Mouse (Mus musculus) B cell, adult 62 days (primary cell): Measurements from ENCODE around the gene Slc44a2. TPM values are rescaled to one million over a fixed set of nuclear protein-coding genes. Genes with fewer than 3 reads are reported as not detected.

Source experiments
- total RNA-seq: library from RNA; stranded (reverse); gene quantifications from 4 replicates; pipeline ENCODE4 v1.2.4, GENCODE M21; 2023

The Slc44a2 gene
- total RNA-seq = 311 to 326 TPM (median 324 TPM) in 4 replicates

DNA sequence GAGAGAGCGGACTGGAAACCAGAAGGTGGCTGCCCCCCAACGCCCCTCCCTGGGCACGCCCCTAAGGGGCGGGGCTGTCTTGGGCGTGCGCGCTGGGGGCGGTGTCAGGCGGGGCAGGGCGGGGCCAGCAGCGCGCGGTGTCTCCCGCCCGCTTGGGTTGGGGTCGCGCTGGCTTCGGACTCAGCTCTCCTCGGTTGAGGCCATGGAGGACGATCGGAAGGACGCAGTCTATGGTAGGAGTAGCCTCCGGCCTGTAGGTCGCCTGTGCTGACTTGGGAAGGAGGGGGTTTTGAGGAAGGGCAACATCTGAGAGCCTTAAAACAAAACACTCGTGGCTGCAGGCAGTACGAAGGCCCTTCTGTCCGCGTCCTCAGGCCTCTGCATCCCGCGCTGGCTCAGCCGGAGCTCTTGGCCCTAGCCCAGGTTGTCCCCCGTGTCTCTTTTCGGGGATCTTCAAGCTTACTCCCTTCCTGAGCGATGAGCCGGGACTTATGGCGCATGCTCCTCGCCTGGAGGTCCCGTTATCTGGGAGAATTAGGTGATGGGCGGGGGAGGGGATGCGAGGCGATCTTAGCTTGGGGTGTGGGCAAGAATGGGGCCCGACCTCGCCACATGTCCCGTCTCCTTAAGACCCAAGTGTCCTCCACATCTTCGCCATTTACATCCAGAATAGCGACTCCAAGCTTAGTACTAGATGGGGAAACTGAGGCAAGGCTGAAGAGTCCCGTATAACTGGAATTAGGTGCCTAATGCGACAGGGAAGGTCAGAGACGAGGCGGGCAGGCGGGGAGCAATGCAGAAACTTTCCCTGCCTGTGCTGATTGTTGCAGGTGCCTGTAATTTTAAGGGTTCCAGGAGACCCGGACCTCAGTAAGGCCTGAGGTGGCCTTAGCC is at the start of gene Slc44a2:
Gene Slc44a2 (plus strand): TSS at position 80 of the 894 bp plus-strand sequence.

DNA sequence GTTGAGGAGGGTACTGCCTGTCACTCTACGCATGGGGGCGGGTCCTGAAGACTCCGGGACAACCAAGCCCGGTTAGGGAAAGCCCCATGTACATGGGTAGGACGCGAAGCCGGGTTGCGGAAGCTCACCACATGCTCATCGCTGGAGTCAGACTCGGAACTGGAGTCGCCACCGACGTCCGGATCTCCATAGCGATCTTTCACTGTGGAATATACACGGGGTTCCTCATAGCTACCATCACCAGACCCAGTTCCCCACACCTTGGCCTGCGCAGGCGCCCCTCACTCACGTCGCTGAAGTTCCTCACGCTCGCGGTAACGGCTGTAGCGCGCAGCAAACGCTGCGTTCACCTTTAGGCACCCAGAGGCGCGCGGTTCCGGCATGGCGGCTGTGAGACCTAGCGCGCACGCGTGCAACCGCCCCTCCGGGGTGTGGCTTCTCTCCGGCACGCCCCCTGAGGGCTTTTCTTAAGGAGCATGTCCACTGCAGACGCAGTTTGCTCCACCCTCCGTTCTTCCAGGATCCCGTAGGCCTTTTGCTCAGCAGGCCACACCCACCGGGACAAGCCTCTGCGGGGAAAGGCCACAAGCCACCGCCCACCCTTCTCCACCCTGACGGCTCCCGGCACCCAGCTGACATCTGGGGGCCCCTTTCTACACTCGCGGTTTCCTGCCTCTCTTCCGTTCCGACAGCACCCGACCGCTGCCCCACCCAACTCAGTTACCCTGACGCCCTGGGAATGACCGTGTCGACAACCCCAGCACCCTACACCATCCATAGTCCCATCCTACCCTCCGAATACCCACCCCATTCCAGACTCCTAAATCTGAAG is 32.7 kb upstream of the Slc44a2 start, which contains the start of gene Kri1:
Gene Kri1 (minus strand): TSS at position 399 of the 832 bp plus-strand sequence.

DNA sequence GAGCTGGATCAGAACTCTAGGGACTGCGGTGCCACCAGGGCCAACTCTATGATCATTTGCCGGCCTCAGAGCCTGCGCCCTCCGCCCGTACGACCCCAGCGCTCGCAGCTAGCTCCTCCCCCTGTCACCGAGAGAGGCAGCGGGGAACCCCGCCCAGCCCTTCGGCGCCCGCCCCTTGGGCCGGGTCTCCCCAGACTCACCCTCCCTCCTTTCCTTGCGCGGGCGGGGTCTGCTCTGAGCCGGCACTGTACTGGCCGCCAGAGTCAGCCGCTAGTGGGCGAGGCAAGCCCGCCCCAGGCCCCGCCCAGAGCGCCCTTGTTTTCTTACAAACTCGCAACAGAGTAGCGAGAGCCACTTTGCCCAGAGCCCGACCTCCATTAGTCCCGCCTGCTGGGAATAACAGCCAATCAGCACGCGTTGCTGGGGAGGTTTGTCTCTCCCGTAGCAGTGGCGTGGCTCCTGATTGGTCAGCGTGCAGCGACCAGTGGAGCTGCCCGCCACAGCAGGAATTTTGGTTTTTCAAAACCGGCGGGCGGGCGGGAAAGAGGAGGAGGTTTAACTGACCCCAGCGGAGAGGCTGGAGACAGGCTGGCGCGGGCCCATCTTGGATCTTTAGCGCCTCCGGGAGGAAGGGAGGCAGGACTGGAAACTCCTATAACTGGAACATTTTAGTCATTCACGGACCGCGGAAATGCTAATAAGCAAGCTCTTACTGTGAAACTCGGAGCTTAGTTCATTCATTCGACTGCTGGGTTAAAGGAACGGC is 29.3 kb upstream of the Slc44a2 start, which contains the start of gene Cdkn2d:
Gene Cdkn2d (minus strand): TSS at position 386 of the 766 bp plus-strand sequence.

DNA sequence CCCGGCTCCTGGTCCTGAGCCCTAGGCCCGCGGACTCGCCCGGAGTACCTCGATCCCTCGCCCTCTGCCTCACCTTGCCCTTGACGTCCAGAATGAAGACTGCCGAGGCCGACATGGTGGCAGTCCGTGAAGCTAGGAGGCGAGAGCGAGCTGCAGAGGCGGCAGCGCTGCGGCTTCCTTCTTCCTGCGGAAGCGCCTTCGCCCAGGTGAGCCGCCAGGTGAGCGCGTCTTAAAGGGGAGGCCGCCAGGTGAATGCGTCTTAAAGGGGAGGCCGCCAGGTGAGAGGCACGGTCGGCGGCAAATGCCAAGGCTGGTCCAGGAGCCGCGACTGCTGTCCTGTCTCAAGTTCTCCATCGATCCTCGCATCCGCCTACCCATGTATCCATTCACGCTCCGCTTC is 8.4 kb upstream of the Slc44a2 start, which contains the start of gene Ap1m2:
Gene Ap1m2 (minus strand): TSS at position 204 of the 400 bp plus-strand sequence.

DNA sequence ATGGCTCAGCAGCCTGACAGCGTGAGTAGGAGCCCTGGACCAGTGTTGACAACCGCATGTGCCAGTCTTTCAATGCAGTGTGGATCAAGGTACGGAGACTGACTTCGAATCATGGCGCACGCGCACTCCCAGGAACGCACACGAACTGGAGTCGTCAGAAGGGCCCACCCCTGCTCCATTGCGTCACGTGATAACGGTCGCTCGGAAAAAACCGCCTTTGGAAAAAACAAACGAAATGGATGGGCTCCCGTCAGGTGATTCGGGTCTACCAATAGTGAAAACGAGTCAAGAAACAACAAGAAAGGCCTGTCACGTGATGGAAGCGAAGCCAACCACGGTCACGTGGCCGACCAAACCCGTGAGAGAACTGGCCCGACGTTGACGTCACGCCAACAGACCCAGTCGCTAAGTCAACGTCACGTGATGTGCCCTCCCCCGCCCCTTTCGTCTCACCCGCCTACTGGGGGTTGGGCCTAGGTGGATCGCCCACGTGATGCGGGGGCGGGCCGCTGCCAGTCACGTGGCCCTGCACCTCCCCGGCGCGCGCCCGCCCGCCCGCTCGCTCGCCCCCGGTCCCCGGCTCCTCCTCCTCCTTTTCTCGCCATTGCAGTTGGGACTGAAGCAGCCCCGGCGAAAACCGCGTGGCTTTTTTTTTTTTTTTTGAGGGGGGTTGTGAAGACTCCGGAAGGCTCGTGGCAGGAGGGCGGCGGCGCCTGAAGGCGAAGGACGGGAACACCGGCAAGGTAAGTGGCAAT is 47.0 kb downstream of the Slc44a2 start, which contains the start of gene Ilf3:
Gene Ilf3 (plus strand): TSS at position 515 of the 755 bp plus-strand sequence.

Other genes with a start within 250 kb of the Slc44a2 start
- 1.3 to 1.9 TPM (median 1.6 TPM) in 4 replicates for gene Gm49373, start 247.6 kb upstream of the Slc44a2 start, total RNA-seq
- 20.9 to 28.2 TPM (median 25.9 TPM) in 4 replicates for gene Fdx1l, start 247.1 kb upstream of the Slc44a2 start, total RNA-seq
- gene Gm38431, start 228.7 kb upstream of the Slc44a2 start, total RNA-seq = 9.4 to 13.1 TPM (median 9.8 TPM) in 4 replicates
- gene Raver1, start 228.7 kb upstream of the Slc44a2 start, total RNA-seq = 111 to 115 TPM (median 113 TPM) in 4 replicates
- 46.8 to 61.2 TPM (median 51.4 TPM) in 4 replicates for gene Tyk2, start 189.5 kb upstream of the Slc44a2 start, total RNA-seq
- gene Cdc37, start 170.7 kb upstream of the Slc44a2 start, total RNA-seq = 108 to 117 TPM (median 111 TPM) in 4 replicates
- gene Pde4a, start 155.0 kb upstream of the Slc44a2 start, total RNA-seq = 7.8 to 10.5 TPM (median 8.8 TPM) in 4 replicates
- gene Keap1, start 81.3 kb upstream of the Slc44a2 start, total RNA-seq = 25.0 to 32.1 TPM (median 29.5 TPM) in 4 replicates
- 0.24 to 0.36 TPM (median 0.28 TPM) in 3 of 4 replicates, not detected in the other for gene S1pr5, start 72.3 kb upstream of the Slc44a2 start, total RNA-seq
- gene Atg4d, start 55.4 kb upstream of the Slc44a2 start, total RNA-seq = 48.2 to 54.2 TPM (median 52.1 TPM) in 4 replicates
- 113 to 143 TPM (median 134 TPM) in 4 replicates for gene Kri1, start 32.7 kb upstream of the Slc44a2 start, total RNA-seq
- 24.3 to 26.8 TPM (median 25.0 TPM) in 4 replicates for gene Cdkn2d, start 29.3 kb upstream of the Slc44a2 start, total RNA-seq
- 2.0 to 3.0 TPM (median 2.6 TPM) in 4 replicates for gene Ap1m2, start 8.4 kb upstream of the Slc44a2 start, total RNA-seq
- gene Ilf3, start 47.2 kb downstream of the Slc44a2 start, total RNA-seq = 160 to 186 TPM (median 180 TPM) in 4 replicates
- gene Qtrt1, start 91.1 kb downstream of the Slc44a2 start, total RNA-seq = 70.2 to 88.5 TPM (median 84.2 TPM) in 4 replicates
- gene Dnm2, start 104.2 kb downstream of the Slc44a2 start, total RNA-seq = 230 to 250 TPM (median 233 TPM) in 4 replicates
- 5.0 to 9.0 TPM (median 6.9 TPM) in 4 replicates for gene Tmed1, start 189.6 kb downstream of the Slc44a2 start, total RNA-seq
- gene AB124611, start 205.5 kb downstream of the Slc44a2 start, total RNA-seq = 130 to 141 TPM (median 136 TPM) in 4 replicates
- gene Carm1, start 226.2 kb downstream of the Slc44a2 start, total RNA-seq = 70.8 to 80.6 TPM (median 74.9 TPM) in 4 replicates